Mouse (Mus musculus) cerebral cortex, adult 2 months (tissue): Measurements from ENCODE around the gene Sp2.

ENCODE experiments used
- WGBS: fragments of 180-500 bp; shearing (Covaris S2); methylation state at CpG from one replicate; pipeline ENCODE4 v1.1.7; 2018; 5-methylcytosine and 5-hydroxymethylcytosine counted together

The Sp2 gene

DNA sequence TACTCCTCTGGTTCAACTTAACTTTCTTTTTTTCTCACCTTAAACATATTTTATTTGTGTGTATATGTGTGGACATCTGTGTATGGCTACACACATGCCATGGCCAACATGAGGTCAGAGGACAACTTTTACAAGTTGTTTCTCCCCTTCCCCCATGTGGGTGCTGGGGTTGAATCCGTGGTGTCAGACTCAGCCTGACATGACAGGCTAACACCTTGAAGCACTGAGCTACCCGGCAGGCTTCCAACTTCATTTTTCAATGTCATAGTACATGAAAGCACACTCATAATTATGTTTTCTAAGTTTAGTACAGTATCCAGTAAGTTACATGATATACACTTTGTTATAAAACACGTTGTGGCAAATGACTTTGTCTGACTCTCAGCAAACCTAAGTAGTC is 12.4 kb downstream of the Sp2 start:
- WGBS, result 59% methylated on average over 3 of the region's 3 CpGs

DNA sequence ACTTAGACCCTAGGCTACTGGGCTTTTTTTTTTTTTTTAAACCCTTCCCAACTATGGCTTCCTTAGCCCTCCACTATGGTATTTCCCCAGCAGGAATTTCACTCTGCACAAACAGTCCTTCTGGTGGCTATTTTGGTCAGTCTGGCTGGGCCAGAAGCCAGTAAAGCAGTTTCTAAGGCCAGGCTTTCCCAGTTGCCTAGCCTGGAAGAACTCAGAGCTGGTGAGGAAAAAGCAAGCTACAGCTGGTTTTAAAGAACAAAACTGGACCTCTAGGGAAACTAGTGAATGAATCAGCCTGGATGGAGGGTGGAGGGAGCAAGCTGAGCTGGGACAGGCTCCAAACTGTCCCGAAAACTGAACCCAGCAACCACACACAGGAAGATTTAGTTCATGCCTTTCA is 13.0 kb downstream of the Sp2 start:
- WGBS, result 35% methylated on average over 1 of the region's 1 CpGs

DNA sequence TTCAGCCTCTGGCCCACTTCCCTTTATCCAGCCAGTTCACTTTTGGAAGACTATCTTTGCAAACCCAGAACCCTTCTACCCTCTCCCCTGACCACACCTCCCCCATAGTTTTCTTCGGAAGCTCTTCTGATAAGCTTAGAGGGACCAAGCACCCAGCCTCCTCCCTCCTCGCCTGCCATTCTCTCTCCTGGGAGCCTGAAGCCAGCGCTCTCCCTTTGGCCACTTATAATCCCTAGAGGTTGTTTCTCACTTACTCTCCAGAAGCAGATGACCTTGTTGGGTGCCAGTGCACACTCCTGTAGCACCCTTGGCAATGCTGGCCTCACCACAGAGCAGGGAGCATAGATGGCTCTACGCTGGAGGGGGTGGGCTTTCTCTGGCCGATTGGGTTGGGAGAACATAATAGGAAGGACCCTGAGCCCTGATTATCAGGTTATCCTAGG is 13.5 kb downstream of the Sp2 start:
- WGBS, result 65% methylated on average over 5 of the region's 5 CpGs

DNA sequence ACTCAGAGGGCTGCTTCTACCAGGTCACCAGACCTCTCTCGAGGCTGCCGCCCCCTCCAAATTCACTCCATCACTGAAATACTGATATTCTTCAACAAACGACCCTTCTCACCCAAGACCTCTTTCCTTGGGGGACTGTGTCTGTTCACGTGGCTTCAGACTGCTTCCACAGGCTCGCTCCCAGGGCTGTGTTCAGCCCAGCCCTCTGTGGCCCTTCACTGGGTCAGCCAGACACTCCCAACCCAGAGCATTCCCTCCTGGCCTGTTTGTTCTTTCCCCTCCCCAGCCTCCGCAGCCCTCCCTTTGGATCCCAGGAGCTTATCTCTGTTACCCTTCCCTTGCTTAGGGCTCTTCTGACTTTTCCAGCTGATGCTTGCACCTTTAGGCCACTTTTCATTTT is 14.3 kb downstream of the Sp2 start:
- WGBS, result 71% methylated on average over 6 of the region's 6 CpGs

DNA sequence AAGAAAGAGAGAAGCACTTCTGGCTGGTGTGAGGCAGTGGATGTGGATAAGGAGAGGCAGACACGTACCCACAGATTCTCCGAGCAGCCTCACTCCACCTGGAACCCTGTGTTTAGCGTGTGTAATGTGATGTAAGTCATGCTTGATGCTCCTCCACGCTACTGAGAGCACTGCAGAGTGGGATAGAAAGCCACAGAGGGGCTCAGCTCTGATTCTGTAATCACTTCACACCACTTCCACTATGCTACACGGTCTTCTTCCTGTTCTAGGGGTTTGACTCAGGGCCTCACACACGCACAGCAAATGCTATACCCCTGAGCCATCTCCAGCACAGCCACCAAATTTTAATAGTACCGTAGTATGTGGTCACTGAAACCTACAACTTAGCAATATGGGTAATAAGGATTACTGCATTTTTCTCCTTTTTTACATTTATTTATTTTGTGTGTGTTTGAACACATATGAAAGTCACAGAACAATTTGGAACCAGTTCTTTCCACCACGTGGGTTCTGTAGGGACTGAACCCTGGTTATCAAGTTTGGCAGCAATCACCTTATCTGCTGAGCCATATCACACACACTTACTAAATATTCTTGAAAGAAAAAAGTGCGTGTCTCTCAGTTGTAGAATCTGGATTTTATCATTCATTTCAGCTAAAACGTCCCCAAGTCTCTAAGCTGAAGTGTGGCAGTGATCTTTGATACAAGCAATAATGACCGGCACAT is 15.1 kb downstream of the Sp2 start:
- 85% methylated on average over 11 of the region's 11 CpGs for WGBS

DNA sequence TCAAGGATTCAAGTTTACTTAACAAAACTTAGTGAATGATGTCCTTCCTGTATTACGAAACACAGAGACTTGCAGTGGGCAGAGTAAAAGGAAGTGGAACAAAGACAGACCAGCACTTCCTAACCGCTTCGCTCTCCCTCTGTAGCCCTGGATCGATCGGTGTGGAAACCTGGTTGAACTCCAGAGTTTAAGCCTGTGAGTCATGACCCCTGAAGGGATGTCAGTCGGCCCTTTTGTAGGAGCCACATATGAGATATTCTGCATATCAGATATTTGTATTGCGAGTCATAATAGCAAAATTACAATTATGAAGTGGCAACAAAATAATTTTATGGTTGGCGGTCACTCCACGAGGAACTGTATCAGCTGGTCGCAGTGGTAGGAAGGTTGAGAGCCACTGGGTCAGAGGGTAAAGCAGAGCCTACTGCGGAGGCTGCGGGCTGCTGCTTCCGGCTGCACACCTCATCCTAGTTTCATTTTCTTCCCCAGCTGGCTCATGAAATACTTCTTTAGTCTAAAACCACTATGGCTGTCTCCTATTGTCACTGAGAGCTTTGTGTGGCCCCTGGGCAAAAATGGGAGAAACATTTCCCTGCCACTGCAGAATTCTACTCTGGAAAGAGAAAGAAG is 15.7 kb downstream of the Sp2 start:
- 80% methylated on average over 13 of the region's 13 CpGs for WGBS

DNA sequence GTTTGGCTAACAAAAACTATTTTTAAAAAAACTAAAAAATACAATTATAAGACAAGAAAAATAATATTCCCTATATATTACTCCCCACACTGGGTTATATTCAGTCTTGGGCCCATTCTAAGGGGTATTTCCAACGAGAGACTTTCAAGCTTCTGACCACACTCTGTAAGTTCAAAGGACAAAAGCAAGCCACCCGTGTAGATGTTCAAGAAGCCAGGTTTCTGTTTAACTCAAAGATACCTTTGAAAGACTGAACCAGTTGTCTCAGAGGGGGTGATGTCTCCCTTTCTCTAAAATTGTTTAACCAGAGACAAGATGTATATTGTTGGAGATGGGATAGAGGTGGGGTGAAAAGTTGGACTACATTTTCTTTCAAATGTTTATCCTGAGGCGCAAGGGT is 16.6 kb downstream of the Sp2 start:
- WGBS, result 86% methylated on average over 3 of the region's 3 CpGs

DNA sequence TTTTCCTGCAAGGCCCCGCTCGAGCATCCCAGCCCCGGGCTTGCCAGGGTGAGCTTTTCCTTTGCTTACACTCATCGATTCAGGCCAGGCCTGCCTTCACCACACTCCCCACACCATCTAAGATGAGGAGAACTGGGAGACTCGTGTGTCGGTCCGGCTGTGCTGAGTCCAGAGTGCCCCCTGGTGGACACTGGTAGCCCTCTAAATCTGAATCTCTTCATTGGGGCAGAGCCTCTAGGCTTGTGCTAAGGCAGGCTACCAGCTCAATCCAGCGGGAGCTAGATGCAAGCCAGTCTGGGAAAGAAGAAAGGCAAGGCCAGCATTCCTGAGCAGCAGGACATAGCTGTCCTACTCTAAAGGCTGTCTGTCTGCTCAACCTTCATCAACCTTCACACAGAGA is 19.2 kb downstream of the Sp2 start:
- 17% methylated on average over 8 of the region's 8 CpGs for WGBS

DNA sequence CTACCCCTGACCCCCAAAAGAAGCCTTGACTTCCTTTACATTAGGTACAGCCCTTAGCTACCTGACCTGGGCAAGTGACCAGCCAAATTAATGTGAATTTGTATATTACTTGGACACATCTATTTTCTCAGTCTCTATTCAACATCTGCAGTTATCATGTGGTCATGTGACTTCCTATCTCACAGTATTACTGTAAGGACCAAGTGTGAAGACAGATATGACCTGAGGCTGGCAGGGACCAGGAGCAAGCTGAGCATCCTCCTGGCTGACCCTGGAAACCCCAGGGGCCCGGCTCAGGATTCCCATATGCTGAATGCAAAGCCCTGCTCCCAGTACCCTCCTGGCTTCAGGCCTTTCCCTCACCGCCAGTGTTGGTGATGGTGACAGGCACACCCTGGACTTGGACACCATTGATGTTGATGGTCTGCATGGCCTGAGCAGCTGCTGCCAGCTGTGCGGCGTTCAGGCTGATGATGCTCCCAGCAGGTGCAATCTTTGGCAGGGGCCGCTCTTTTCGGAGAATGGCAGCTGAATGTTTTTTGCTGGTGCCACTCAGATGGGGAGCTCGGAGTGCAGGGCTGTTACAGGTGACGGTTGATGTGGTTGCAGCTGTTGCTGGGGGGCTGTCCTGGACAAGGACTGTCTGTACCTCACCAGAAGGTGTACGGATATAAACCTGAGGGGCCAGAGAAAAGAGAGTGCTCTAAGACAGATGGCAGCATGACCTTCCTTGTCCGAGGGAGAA is 25.5 kb downstream of the Sp2 start:
- WGBS, result 89% methylated on average over 10 of the region's 10 CpGs

DNA sequence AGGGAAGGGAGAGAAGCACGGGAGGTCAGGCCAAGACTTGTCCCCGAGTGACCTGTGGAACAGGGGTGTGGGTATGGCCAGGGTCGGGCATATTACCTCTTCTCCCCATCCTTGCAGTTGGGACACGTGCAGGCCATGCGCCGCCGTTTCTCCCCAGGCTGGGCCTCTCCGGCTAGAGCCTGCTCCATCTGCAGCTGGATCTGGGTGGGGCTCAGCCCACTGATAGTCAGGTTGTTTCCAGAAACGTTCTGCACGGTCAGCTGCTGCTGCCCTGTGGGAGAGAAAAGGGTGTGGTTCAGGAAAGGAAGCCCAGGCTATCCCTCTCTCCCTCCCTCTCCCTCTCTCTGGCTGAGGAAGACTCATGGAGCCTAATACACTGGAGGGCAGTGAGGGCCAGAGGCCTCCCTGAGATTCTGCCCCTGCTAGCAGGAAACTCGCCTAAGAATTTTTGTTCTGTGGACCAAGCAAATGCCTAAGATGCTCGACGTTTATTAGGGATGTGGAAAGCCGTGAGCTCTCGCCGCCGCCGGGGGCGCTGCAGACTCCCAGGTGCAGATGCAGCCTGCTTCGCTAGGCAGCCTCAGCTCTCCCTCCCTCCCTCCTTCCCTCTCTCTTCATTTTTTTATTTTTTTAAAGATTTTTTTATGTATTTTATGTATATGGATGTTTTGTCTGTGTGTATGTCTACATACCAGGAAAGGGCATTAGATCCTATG is 26.6 kb downstream of the Sp2 start:
- 64% methylated on average over 20 of the region's 20 CpGs for WGBS

DNA sequence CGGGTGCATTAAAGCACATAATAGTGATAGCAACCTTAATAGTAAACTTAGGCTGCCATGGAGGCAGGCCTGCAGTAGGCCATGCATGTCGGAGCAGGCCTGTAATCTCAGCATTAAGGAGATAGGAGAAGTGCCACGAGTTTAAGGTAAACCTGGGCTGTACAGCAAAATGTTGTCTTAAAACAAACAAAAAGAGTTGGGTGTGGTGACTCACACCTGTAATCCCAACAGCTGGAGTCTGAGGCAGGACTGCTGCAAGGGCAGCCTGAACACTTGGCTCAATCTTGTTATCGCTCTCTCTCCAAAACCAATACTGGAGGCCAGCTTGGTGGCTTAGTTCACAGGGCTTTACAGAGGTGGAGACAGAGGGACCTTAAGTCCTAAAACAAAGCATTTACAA is 27.7 kb downstream of the Sp2 start:
- WGBS, result 96% methylated on average over 4 of the region's 4 CpGs

DNA sequence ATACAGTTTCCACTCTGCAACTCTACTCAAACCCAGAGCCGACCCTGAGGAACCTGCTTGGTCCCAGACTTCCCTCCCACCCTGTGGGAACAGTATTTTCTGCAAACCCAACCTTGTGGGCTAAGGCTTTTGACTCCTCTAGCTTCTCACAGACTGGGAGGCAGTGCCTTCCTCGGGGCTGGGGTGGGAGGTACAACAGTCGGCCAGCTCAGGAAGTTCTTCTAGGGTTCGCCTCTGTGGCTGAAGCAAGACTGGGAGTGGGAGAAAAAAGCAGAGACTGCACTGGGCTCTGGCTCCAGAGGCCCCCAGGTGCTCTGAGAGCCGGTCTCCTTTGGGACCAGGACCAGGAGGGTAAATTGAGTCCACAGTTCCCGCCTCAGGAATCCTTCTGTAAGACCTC is 29.9 kb downstream of the Sp2 start:
- 62% methylated on average over 6 of the region's 6 CpGs for WGBS

DNA sequence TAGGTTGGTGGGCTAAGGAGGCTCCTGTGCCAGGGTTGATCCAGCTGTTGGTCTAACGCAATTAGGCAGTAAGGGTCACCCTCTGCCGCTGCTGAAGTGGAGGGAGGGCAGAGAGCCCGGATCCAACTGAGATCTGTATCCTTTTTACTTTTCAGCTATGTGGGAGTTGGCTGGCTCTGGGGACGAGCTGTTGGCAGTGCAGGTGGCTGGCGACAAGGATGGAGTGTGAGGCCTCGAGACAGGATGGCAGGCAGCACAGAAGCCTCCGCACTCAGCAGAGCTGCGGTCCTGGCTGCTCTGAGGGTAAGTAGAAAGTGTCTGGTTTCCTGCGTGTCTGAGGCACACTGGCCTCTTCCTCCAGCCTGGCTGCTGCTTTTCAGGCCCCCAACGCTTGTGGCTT is 30.3 kb downstream of the Sp2 start:
- WGBS, result 44% methylated on average over 10 of the region's 10 CpGs

DNA sequence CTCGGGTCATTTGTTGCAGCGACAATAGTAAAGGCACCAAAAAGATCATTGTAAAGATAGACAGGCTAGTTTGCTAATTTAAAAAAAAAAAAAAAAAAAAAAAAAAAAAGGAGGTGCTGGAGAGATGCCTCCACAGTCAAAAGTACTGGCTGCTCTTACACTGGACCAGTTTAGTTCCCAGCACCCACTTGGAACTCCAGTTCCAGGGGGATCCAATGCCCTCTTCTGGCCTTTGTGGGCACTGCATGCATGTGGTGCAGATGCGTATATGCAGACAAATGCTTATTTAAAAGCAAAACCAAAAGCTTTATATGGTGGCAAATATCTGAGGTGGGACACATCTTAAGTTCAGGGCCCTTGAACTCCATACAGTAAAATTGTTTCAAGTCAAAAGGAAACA is 32.0 kb downstream of the Sp2 start:
- 96% methylated on average over 3 of the region's 3 CpGs for whole genome bisulfite sequencing

DNA sequence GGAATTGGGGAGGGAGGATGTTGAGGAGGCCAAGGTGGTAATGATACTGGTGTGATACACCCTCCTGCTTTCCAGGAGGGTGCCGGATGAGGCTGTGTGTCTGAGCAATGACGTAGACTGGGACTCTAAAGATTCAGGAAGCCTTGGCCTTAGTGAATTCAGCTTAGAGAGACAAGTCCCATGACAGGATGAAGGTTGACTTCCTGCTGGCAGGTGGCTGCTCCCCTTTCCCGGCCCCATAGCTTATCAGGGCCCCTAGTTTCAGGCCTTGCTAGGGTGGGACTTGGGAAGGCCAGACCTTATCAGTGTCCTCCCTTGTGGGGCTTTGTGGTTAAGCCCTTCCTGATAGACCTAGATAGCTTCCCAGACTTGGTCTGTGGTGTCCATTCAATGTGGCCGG is 34.9 kb downstream of the Sp2 start:
- WGBS, result 89% methylated on average over 4 of the region's 4 CpGs

DNA sequence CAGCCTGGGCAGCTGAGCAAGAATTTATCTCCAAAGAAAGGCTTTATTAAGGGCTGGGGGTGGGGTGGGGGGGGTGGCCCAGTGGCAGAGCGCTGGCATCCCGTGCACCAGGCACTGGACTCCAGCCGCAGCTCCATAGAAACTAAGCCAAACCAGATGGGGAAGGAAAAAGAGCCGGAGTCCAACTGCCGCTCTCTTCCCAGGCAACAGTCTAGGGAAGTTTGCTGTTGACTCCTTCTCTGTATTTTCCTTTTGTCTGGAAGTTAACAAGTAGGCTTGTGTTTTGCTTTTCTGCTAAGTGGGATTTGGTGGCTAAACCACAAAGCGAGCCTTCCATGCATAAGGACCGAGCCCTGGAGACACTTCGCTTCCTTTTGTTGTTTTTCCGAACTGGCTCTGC is 36.3 kb downstream of the Sp2 start:
- WGBS, result 54% methylated on average over 9 of the region's 9 CpGs

DNA sequence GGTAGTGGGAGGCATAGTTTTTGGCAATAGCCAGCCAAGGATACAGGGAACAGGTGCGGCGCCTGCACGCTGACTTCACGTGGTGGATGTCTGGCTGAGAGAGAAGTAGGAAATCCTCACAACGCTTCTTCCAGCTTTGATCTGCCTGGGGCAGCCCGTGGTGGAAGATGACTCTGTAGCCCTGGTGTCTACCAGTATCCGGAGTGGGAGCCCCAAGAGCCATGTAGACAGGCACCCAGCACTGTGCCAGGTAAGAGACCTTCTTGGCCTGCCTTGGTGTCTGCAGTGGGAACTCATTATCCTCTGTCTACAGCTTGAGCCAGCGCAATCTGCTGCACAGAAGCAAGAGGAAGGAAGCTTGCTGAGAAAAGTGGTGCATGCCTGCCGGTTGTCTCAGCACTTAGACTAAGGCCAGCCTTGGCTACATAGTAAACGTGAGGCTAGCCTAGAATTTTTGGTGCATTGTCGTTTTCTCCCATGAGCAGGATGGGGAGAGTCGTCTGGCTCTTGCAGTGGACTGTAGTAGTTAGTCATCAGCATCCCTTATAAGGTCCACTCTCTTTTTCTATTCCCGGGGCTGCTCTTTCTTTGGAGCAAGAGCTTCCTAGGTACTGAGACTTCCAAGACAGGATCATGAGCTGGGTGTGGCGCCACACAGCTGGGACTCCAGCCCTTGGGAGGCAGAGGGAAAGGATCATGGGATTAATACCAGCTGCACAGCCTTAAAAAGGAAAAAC is 37.7 kb downstream of the Sp2 start:
- WGBS, result 65% methylated on average over 14 of the region's 14 CpGs

DNA sequence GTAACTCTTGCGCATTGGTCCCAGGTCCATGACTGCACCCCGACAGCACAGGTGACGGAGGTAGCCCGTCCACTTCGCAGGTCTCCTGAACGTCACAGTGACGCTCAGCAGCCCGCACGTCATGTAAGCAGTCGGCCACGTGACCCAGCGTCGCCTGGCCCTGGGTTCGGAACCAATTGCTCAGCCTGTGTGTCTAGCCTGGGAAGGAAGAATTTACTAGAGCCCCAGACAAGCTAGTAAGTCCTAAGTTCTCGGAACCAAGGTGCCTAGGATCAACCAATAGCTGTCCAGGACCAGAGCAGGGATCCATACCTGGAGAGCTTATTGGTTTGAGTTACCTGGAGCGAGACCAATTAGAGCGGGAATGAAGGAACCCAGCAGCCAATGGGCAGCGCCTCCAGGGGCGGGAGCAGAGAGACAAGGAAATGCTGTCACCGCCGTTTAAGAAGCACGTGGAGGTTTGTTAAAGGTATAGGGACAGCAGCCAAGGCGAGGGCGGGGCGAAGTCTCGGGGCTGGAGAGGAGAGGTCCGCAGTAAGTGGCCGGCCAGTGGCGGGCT is 38.9 kb downstream of the Sp2 start, which contains the start of gene Pnpo:
Gene Pnpo (minus strand): TSS at position 241 of the 559 bp plus-strand sequence.
- WGBS, result under 1% methylated on average over 29 of the region's 29 CpGs

DNA sequence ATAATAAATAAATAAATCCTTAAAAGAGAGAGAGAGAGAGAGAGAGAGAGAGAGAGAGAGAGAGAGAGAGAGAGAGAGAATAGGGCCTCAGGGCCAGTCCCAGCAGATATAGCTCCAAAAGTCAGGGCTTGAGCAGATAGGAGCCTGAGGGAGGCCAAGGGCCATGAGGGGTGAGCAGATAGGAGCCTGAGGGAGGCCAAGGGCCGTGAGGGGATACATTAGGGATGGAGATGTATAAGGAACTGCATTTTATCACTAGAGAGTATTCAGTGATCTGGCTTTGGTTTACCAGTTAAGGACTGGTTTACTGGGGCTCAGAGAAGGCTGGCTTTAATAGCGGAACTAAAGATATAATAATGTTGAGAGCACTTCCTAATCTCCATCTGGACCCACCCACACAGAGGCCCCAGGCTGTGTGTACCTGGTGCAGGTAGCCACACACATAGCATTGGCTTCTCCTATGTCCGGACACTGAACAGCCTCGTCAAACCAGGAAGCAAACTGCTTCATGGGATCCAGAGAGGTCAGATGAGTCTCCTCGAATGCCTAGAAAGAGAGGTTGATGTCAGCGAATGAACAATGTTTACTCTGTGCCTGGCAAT is 40.7 kb downstream of the Sp2 start:
- WGBS, result 78% methylated on average over 6 of the region's 6 CpGs

DNA sequence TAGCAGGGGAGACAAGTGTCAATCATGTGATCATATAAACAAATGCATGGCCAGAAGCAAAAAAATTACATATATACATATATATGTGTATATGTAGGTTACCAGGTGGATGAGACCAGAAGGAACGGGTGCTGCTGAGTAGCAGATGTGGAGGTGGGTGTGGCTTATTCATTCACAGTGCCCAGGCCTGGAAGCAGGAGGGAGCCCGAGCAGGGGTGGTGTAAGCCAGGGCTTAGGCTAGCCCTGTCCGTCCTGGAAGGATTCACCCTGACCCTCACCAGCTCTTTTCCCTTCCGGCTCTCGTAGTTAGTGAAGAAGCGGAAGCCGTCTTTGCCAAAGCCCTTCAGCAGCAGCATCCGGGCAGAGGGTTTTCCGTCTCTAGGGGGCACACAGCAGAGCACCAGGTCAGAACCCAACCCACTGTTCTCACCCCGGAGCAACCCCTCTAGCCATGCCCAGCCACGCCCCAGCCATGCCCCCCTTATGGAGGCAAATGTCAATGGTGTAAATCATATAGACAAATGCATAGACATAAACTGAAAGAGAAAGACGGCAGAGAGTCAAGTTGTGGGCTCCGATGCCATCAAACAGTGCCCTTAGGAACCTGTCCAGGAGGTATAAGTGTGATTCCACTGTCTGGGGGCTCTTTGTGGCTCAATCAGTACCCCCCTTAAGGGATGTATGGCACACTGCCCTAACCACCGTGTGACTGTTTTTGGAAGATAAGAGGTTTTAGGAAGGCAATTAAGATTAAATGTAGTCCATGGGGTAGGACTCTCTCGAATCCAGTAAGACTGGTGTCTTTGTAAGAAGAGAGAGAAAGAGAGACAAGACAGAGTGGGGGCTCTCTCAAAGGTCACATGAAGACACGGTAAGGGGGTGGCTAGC is 41.9 kb downstream of the Sp2 start:
- 78% methylated on average over 16 of the region's 16 CpGs for WGBS
